Mouse (Mus musculus) MEL (cell line): ENCODE measurements around the gene Prr19. TPM values are rescaled to one million over a fixed set of nuclear protein-coding genes. Genes with fewer than 3 reads are reported as not detected.

ENCODE experiments used
- DNase-seq: peaks from one replicate; pipeline ENCODE4 v3.0.0; 2011; ENCODE audit warnings: low read depth, low spot score
- H3K27ac ChIP-seq: 2 replicates; pipeline ENCODE4 v1.5.1; 2012; ENCODE audit warnings: low read depth, mild to moderate bottlenecking, control low read depth, low read length, moderate library complexity; ENCODE audit not compliant: control insufficient read depth
- H3K27me3 ChIP-seq, 2 experiments: fragments of 150-350 bp in 1 of 2; sonication (generic) in 1 of 2; 2 replicates each; pipeline ENCODE4 v1.6.1; 2012; ENCODE audit warnings: low read length in 2 of 2, mild to moderate bottlenecking in 2 of 2, improper control_type of control experiment in 1 of 2, moderate library complexity in 1 of 2; ENCODE audit not compliant: insufficient read depth in 2 of 2, control insufficient read depth in 1 of 2
- H3K36me3 ChIP-seq, 2 experiments: 2 replicates each; pipeline ENCODE4 v1.6.1; 2012 to 2014; ENCODE audit warnings: low read length in 2 of 2, improper control_type of control experiment in 1 of 2, inconsistent platforms in 1 of 2, mild to moderate bottlenecking in 1 of 2; ENCODE audit not compliant: insufficient read depth in 2 of 2, control insufficient read depth in 1 of 2
- H3K4me1 ChIP-seq, 2 experiments: fragments of 150-350 bp in 1 of 2; sonication (generic) in 1 of 2; 2 replicates each; pipeline ENCODE4 v1.6.1; 2012; ENCODE audit warnings: low read length in 2 of 2, improper control_type of control experiment in 1 of 2, mild to moderate bottlenecking in 1 of 2; ENCODE audit not compliant: insufficient read depth in 2 of 2, control insufficient read depth in 1 of 2
- H3K4me3 ChIP-seq, 2 experiments: fragments of 150-350 bp in 1 of 2; sonication (generic) in 1 of 2; 2 replicates each; pipeline ENCODE4 v1.5.1; 2012; ENCODE audit warnings: low read depth in 2 of 2, low read length in 2 of 2, mild to moderate bottlenecking in 2 of 2, moderate library complexity in 2 of 2, control low read depth in 1 of 2, improper control_type of control experiment in 1 of 2; ENCODE audit not compliant: control insufficient read depth in 1 of 2, insufficient read depth in 1 of 2
- H3K79me2 ChIP-seq: 2 replicates; pipeline ENCODE4 v1.6.1; 2012; ENCODE audit warnings: mild to moderate bottlenecking, low read length, moderate library complexity; ENCODE audit not compliant: control insufficient read depth, poor library complexity, insufficient read depth
- H3K9ac ChIP-seq: 2 replicates; pipeline ENCODE4 v1.6.1; 2012; ENCODE audit warnings: low read depth, mild to moderate bottlenecking, control low read depth, low read length, moderate library complexity; ENCODE audit not compliant: control insufficient read depth, poor library complexity, severe bottlenecking
- H3K9me3 ChIP-seq: fragments of 150-350 bp; sonication (generic); replicated peaks from 2 replicates; pipeline ENCODE4 v1.6.1; 2012; ENCODE audit warnings: mild to moderate bottlenecking, low read length, improper control_type of control experiment, moderate library complexity; ENCODE audit not compliant: insufficient read depth
- BHLHE40 ChIP-seq: IDR thresholded peaks from 2 replicates; pipeline ENCODE4 v1.6.1; 2012; ENCODE audit warnings: low read depth, mild to moderate bottlenecking, inconsistent platforms, low read length, improper control_type of control experiment, borderline replicate concordance
- CHD1 ChIP-seq: IDR thresholded peaks from 2 replicates; pipeline ENCODE4 v1.6.1; 2012; ENCODE audit warnings: low read depth, mild to moderate bottlenecking, inconsistent platforms, low read length, improper control_type of control experiment
- CHD2 ChIP-seq: IDR thresholded peaks from 2 replicates; pipeline ENCODE4 v1.6.1; 2011; ENCODE audit warnings: low read length, improper control_type of control experiment
- CTCF ChIP-seq, 3 experiments: IDR thresholded peaks in 2 of 3; conservative IDR thresholded peaks in 1 of 3; 2 replicates each; pipeline ENCODE4 v1.5.1; 2011 to 2012; ENCODE audit warnings: low read length in 3 of 3, low read depth in 2 of 3, mild to moderate bottlenecking in 2 of 3, improper control_type of control experiment in 1 of 3, inconsistent platforms in 1 of 3, mixed read lengths in 1 of 3, moderate library complexity in 1 of 3; ENCODE audit not compliant: control insufficient read depth in 1 of 3, insufficient read depth in 1 of 3, poor library complexity in 1 of 3, severe bottlenecking in 1 of 3
- EP300 ChIP-seq, 2 experiments: IDR thresholded peaks; 2 replicates each; pipeline ENCODE4 v1.6.1; 2011; ENCODE audit warnings: improper control_type of control experiment in 2 of 2, low read length in 2 of 2, low read depth in 1 of 2, mild to moderate bottlenecking in 1 of 2
- ETS1 ChIP-seq: IDR thresholded peaks from 2 replicates; pipeline ENCODE4 v1.6.1; 2012; ENCODE audit warnings: low read depth, mild to moderate bottlenecking, inconsistent platforms, low read length, improper control_type of control experiment, moderate library complexity
- GABPA ChIP-seq: IDR thresholded peaks from 2 replicates; pipeline ENCODE4 v1.6.1; 2012; ENCODE audit warnings: low read depth, mild to moderate bottlenecking, inconsistent platforms, low read length, improper control_type of control experiment, moderate library complexity
- GATA1 ChIP-seq: IDR thresholded peaks from 2 replicates; pipeline ENCODE4 v1.6.1; 2011; ENCODE audit warnings: low read depth, low read length, improper control_type of control experiment
- HCFC1 ChIP-seq: IDR thresholded peaks from 2 replicates; pipeline ENCODE4 v1.6.1; 2012; ENCODE audit warnings: low read depth, mild to moderate bottlenecking, inconsistent platforms, low read length, improper control_type of control experiment, moderate library complexity
- JUND ChIP-seq: IDR thresholded peaks from 2 replicates; pipeline ENCODE4 v1.6.1; 2011; ENCODE audit warnings: low read depth, mild to moderate bottlenecking, improper control_type of control experiment, low read length
- MAZ ChIP-seq: IDR thresholded peaks from 2 replicates; pipeline ENCODE4 v1.6.1; 2012; ENCODE audit warnings: low read depth, mild to moderate bottlenecking, inconsistent platforms, low read length, improper control_type of control experiment
- MEF2A ChIP-seq: IDR thresholded peaks from 2 replicates; pipeline ENCODE4 v1.6.1; 2014; ENCODE audit warnings: low read depth, mild to moderate bottlenecking, inconsistent platforms, low read length, improper control_type of control experiment; ENCODE audit not compliant: poor library complexity, insufficient replicate concordance, severe bottlenecking; ENCODE audit errors: extremely low read depth
- MXI1 ChIP-seq: IDR thresholded peaks from 2 replicates; pipeline ENCODE4 v1.6.1; 2011; ENCODE audit warnings: mild to moderate bottlenecking, low read depth, low read length, improper control_type of control experiment
- MYB ChIP-seq: IDR thresholded peaks from 2 replicates; pipeline ENCODE4 v1.6.1; 2011; ENCODE audit warnings: mild to moderate bottlenecking, low read depth, low read length, improper control_type of control experiment
- MYC ChIP-seq: IDR thresholded peaks from 2 replicates; pipeline ENCODE4 v1.6.1; 2011; ENCODE audit warnings: low read depth, mild to moderate bottlenecking, low read length, improper control_type of control experiment, moderate library complexity
- NELFE ChIP-seq: IDR thresholded peaks from 2 replicates; pipeline ENCODE4 v1.6.1; 2011; ENCODE audit warnings: low read depth, low read length, improper control_type of control experiment
- NRF1 ChIP-seq: IDR thresholded peaks from 2 replicates; pipeline ENCODE4 v1.6.1; 2014; ENCODE audit warnings: low read depth, mild to moderate bottlenecking, inconsistent platforms, low read length, improper control_type of control experiment, moderate library complexity; ENCODE audit not compliant: poor library complexity, insufficient read depth, severe bottlenecking
- POLR2A ChIP-seq, 2 experiments: IDR thresholded peaks; 2 replicates each; pipeline ENCODE4 v1.6.1; 2011 to 2012; ENCODE audit warnings: low read length in 2 of 2, mild to moderate bottlenecking in 2 of 2, control low read depth in 1 of 2, improper control_type of control experiment in 1 of 2, low read depth in 1 of 2, moderate library complexity in 1 of 2; ENCODE audit not compliant: control insufficient read depth in 1 of 2, insufficient read depth in 1 of 2, poor library complexity in 1 of 2
- POLR2AphosphoS5 ChIP-seq: IDR thresholded peaks from 2 replicates; pipeline ENCODE4 v1.6.1; 2012; ENCODE audit warnings: low read depth, borderline replicate concordance, mild to moderate bottlenecking, inconsistent platforms, low read length, moderate library complexity, mixed read lengths
- RCOR1 ChIP-seq: IDR thresholded peaks from 2 replicates; pipeline ENCODE4 v1.6.1; 2012; ENCODE audit warnings: low read depth, mild to moderate bottlenecking, inconsistent platforms, low read length, improper control_type of control experiment
- SIN3A ChIP-seq: IDR thresholded peaks from 2 replicates; pipeline ENCODE4 v1.6.1; 2012; ENCODE audit warnings: low read length, improper control_type of control experiment, inconsistent platforms
- SMC3 ChIP-seq: IDR thresholded peaks from 2 replicates; pipeline ENCODE4 v1.6.1; 2011; ENCODE audit warnings: low read depth, low read length, improper control_type of control experiment
- TBP ChIP-seq: IDR thresholded peaks from 2 replicates; pipeline ENCODE4 v1.8.0; 2011; ENCODE audit warnings: low read depth, low read length, improper control_type of control experiment
- TCF12 ChIP-seq: IDR thresholded peaks from 2 replicates; pipeline ENCODE4 v1.6.1; 2014; ENCODE audit warnings: low read depth, mild to moderate bottlenecking, inconsistent platforms, low read length, improper control_type of control experiment, moderate library complexity
- UBTF ChIP-seq: IDR thresholded peaks from 2 replicates; pipeline ENCODE4 v1.6.1; 2012; ENCODE audit warnings: low read depth, mild to moderate bottlenecking, inconsistent platforms, low read length, improper control_type of control experiment, moderate library complexity, borderline replicate concordance; ENCODE audit not compliant: insufficient read depth
- USF1 ChIP-seq: IDR thresholded peaks from 2 replicates; pipeline ENCODE4 v1.6.1; 2014; ENCODE audit warnings: low read depth, mild to moderate bottlenecking, inconsistent platforms, low read length, improper control_type of control experiment, moderate library complexity
- USF2 ChIP-seq, 2 experiments: IDR thresholded peaks; 2 replicates each; pipeline ENCODE4 v1.6.1; 2011 to 2012; ENCODE audit warnings: improper control_type of control experiment in 2 of 2, low read length in 2 of 2, borderline replicate concordance in 1 of 2, inconsistent platforms in 1 of 2, low read depth in 1 of 2, mild to moderate bottlenecking in 1 of 2; ENCODE audit not compliant: insufficient read depth in 1 of 2
- ZC3H11A ChIP-seq: IDR thresholded peaks from 2 replicates; pipeline ENCODE4 v1.6.1; 2012; ENCODE audit warnings: low read depth, mild to moderate bottlenecking, inconsistent platforms, low read length, improper control_type of control experiment
- ZKSCAN1 ChIP-seq: IDR thresholded peaks from 2 replicates; pipeline ENCODE4 v1.6.1; 2012; ENCODE audit warnings: low read depth, mild to moderate bottlenecking, inconsistent platforms, low read length, improper control_type of control experiment, moderate library complexity
- ZMIZ1 ChIP-seq: IDR thresholded peaks from 2 replicates; pipeline ENCODE4 v1.6.1; 2012; ENCODE audit warnings: low read depth, mild to moderate bottlenecking, inconsistent platforms, low read length, improper control_type of control experiment, moderate library complexity
- polyA plus RNA-seq, 2 experiments: library from polyadenylated mRNA; stranded (reverse) in 1 of 2; unstranded in 1 of 2; fragments of >175 nt in 1 of 2; fragments of >200 nt in 1 of 2; gene quantifications; 2 replicates each; pipeline versions ENCODE4 v1.2.1 to v1.2.4; 2012; ENCODE audit warnings: low replicate concordance in 2 of 2, low read depth in 1 of 2; ENCODE audit not compliant: insufficient read length in 2 of 2, insufficient read depth in 1 of 2, missing spikeins in 1 of 2
- total RNA-seq: library from RNA; depleted of rRNA; stranded (reverse); fragments of 300-350 nt; gene quantifications from 2 replicates; pipeline ENCODE4 v1.2.3, GENCODE M21; 2012

Prr19 gene
- total and polyA plus RNA-seq, 3 experiments: 0.11 TPM; not detected in 2

DNA sequence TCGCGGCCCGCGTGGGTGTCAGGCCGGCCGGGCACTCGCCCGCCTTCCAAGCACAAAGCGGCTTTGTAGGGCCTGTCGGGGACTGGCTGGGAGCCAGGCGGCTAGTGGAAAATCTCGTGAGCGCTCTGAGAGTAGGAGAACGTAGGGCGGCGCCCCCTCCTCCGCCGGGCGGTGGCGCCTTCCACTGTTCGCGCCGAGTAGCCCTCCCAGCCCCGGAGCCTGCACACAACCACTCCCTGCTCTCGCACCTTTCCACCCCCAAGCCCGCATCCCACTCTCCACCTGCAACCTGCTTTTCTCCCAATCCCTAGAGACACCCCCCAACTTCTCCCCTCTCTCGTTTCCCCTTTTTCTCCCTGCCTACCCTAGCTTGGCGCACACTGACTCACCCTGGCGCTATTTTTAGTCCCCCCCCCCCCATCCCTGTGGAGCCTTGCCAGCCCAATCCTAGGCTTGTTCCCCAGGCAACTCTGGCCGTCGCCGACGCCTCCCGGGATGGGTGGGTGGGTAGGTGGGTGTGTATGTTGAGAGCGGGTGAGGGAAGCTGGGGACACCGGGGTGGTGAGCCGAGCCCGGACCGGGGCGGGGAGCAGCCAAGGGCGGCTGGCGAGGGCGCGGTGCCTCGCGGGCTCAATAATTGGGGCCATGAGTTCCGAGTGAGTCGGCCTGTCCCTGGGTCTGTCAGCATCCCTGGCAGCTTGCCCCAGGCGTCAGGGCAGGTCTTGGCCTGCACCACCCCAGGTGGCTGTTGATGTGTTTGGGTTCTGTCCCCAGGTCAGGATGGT is 21.9 kb upstream of the Prr19 start (continued):
- TF ChIP-seq BHLHE40 (peak; percentile 38; the same call in 1 of the 2 replicates), NELFE (no peak)
- TF ChIP-seq, all 39 proteins: peak for 13

GRCm38 (mm10) chr7:25279861-25280791 is 21.1 kb upstream of the Prr19 start:
- H3K4me3 ChIP-seq: peak overlapping the region; percentile 42 to 44
- H3K9me3 ChIP-seq: no peaks in the 10 kb centered on the region
- H3K9ac ChIP-seq: peak overlapping the region; percentile 66
- peaks cover 0 to 47% of the 10 kb centered on the region in 2 experiments; a peak in 3 of 4 replicates for H3K36me3 ChIP-seq
- DNase-seq: peak; percentile 92
- H3K4me1 ChIP-seq: peaks cover 26 to 50% of the 10 kb centered on the region in 2 experiments
- no peaks in the 10 kb centered on the region for H3K27me3 ChIP-seq
- H3K27ac ChIP-seq: peak overlapping the region; percentile 94
- H3K79me2 ChIP-seq: peaks cover 35% of the 10 kb centered on the region
- no peak for TF ChIP-seq ZKSCAN1
- peak; percentile 54; the same call in 1 of the 2 replicates for TF ChIP-seq MEF2A
- TF ChIP-seq USF2 (IDR thresholded peaks at IDR 0.05; ENCODE audit: borderline replicate concordance in 1 of 2, insufficient read depth in 1 of 2, low read depth in 1 of 2, low read length in 2 of 2): no peak
- TF ChIP-seq EP300 (IDR thresholded peaks at IDR 0.05; ENCODE audit: low read depth in 1 of 2, low read length in 2 of 2): peak; percentile 76 to 81
- TF ChIP-seq MYC: peak; percentile 62; the same call in 1 of the 2 replicates
- TF ChIP-seq BHLHE40: no peak
- peak; percentile 69 for TF ChIP-seq HCFC1
- TF ChIP-seq ZC3H11A: no peak
- TF ChIP-seq GATA1: no peak
- TF ChIP-seq POLR2AphosphoS5: no peak
- TF ChIP-seq GABPA: no peak
- peak; percentile 85 for TF ChIP-seq ETS1
- no peak; the same call in 1 of the 2 replicates for TF ChIP-seq SMC3
- no peak; the same call in 1 of the 2 replicates for TF ChIP-seq CHD1
- no peak for TF ChIP-seq USF1
- TF ChIP-seq MYB: 0 out of 2 replicates have a peak, but pooled peaks have one; percentile 75
- no peak for TF ChIP-seq CHD2
- TF ChIP-seq TBP: peak; percentile 46
- peak; percentile 76 for TF ChIP-seq NELFE
- no peak; the same call in 1 of the 2 replicates for TF ChIP-seq MXI1
- no peak for TF ChIP-seq NRF1
- no peak for TF ChIP-seq ZMIZ1
- no peak for TF ChIP-seq CTCF (IDR thresholded peaks at IDR 0.05 in 2 of 3, conservative IDR thresholded peaks at IDR 0.05 in 1 of 3; ENCODE audit: control insufficient read depth in 1 of 3, insufficient read depth in 1 of 3, low read depth in 2 of 3, low read length in 3 of 3, poor library complexity in 1 of 3, severe bottlenecking in 1 of 3)
- TF ChIP-seq RCOR1: peak; percentile 73
- peak; percentile 47 to 63; a peak in 2 of 4 replicates for TF ChIP-seq POLR2A (IDR thresholded peaks at IDR 0.05; ENCODE audit: control insufficient read depth in 1 of 2, insufficient read depth in 1 of 2, low read depth in 1 of 2, low read length in 2 of 2, poor library complexity in 1 of 2)
- no peak for TF ChIP-seq UBTF
- peak; percentile 90 for TF ChIP-seq SIN3A
- TF ChIP-seq MAZ: peak; percentile 96
- peak; percentile 50; the same call in 1 of the 2 replicates for TF ChIP-seq TCF12
- TF ChIP-seq JUND: peak; percentile 94
